Mouse (Mus musculus) heart, embryonic 10.5 days (tissue): Measurements from ENCODE around the gene Kcna7. TPM values are rescaled to one million over a fixed set of nuclear protein-coding genes. Genes with fewer than 3 reads are reported as not detected.
"Not testable (repeated sequence)": the region's sequence is repeated elsewhere in the genome, so short reads cannot be mapped to it uniquely, and the experiment has no call there.

ENCODE experiments used
- DNase-seq: peaks from one replicate; pipeline ENCODE4 v3.0.0-alpha.2; 2017; ENCODE audit warnings: low spot score
- H3K27ac ChIP-seq: fragments of 300-500 bp; sonication (generic); 2 replicates; pipeline ENCODE4 v1.5.1; 2016; ENCODE audit warnings: mild to moderate bottlenecking
- H3K27me3 ChIP-seq: fragments of 300-500 bp; sonication (generic); 2 replicates; pipeline ENCODE4 v1.6.1; 2016; ENCODE audit warnings: mild to moderate bottlenecking; ENCODE audit not compliant: poor library complexity, insufficient read depth, severe bottlenecking
- H3K36me3 ChIP-seq: fragments of 300-500 bp; sonication (generic); 2 replicates; pipeline ENCODE4 v1.6.1; 2016; ENCODE audit warnings: mild to moderate bottlenecking, moderate library complexity
- H3K4me1 ChIP-seq: fragments of 300-500 bp; sonication (generic); 2 replicates; pipeline ENCODE4 v1.6.1; 2016; ENCODE audit warnings: mild to moderate bottlenecking
- H3K4me3 ChIP-seq: fragments of 300-500 bp; sonication (generic); 2 replicates; pipeline ENCODE4 v1.5.1; 2016; ENCODE audit warnings: mild to moderate bottlenecking, moderate library complexity
- H3K9me3 ChIP-seq: fragments of 300-500 bp; sonication (generic); 2 replicates; pipeline ENCODE4 v1.6.1; 2016; ENCODE audit warnings: mild to moderate bottlenecking, moderate library complexity
- WGBS: fragments of 180-500 bp; shearing (Covaris S2); methylation state at CpG from one replicate; pipeline ENCODE4 v1.1.7; 2016; 5-methylcytosine and 5-hydroxymethylcytosine counted together
- polyA plus RNA-seq: library from polyadenylated mRNA; unstranded; fragments of >200 nt; fragmentation: Nextera tagmentation; extraction: Ambion mirVana; gene quantifications from 2 replicates; pipeline ENCODE4 v1.2.1, GENCODE M21; 2016

Gene Kcna7
- polyA plus RNA-seq, result 0.28 and 0.45 TPM in 2 replicates

DNA sequence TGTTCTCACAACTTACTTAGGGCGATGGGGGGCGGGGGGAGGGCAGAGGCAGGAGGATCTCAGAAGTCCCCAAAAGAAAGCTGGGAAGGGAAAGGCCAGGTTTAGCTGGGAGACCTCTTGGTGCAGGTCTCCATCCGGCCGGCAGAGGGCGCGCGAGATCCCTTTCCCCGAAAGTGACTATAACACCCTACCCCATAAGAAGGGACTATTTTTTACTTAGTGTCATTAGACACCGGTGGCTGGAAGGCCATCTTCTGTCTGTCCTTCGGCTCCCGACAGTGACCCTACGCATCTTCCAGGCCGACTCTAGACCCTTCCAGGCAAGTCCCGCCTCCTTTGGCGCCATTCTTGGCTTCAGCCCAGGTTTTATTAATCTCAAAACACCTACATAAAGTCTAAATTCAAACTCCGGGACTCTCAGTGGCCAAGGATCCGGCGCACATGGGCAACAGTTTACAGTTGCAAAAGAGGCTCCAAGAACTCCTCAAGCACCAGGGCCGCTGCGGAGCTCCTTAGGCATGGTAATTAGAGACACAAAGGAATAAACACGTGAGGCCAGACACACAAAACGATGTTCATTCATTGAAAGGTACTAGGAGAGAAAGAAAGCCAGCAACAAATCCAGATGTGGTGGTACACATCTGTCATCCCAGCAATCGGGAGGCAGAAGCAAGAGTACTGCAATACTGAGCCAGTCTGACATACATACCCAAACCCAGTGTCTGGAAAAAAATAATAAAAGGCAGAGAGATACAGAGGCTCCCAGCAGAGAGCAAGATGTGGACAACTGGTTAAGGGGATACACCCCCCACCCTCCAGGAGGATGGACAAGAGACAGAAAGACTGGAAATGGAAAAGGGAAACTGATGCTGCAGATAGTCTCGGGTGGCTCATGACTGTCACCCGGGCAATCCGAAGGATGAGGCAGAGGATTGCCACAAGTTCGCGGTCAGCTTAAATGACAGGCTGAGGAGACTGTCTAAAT, at the start of gene Kcna7:
TSS of gene Kcna7 (plus strand) at position 563 of the 985 bp plus-strand sequence.
- Histone ChIP-seq H3K4me1 (peaks cover 17% of the 10 kb centered on the region), H3K9me3 (no peaks in the 10 kb centered on the region), H3K36me3 (no peaks in the 10 kb centered on the region), H3K27me3 (peaks cover 55% of the 10 kb centered on the region), H3K4me3 (peak within 1 kb of the TSS; percentile 63), H3K27ac (peak within 1 kb of the TSS; percentile 81)
- WGBS, result 14% methylated on average over 28 of the region's 28 CpGs
- no peak for DNase-seq

GRCm38 (mm10) chr7:45356087-45356486, 49.4 kb upstream of the Kcna7 start:
- Histone ChIP-seq H3K27ac (no peak overlapping the region), H3K36me3 (no peaks in the 10 kb centered on the region), H3K9me3 (no peaks in the 10 kb centered on the region), H3K4me1 (peaks cover 8% of the 10 kb centered on the region), H3K4me3 (no peak overlapping the region), H3K27me3 (peaks cover 80% of the 10 kb centered on the region)
- 36% methylated on average over 13 of the region's 13 CpGs for WGBS
- no peak for DNase-seq

- WGBS, result 42% methylated on average over 11 of the region's 11 CpGs
- not testable (repeated sequence) for H3K36me3 ChIP-seq, H3K4me3 ChIP-seq
Observed at GRCm38 (mm10) chr7:45359081-45359480, 46.4 kb upstream of the Kcna7 start.

GRCm38 (mm10) chr7:45360404-45361125, 44.9 kb upstream of the Kcna7 start:
- Histone ChIP-seq H3K27me3 (peaks cover 93% of the 10 kb centered on the region), H3K27ac (no peak overlapping the region), H3K36me3 (no peaks in the 10 kb centered on the region), H3K4me1 (peaks cover 22% of the 10 kb centered on the region), H3K4me3 (peak overlapping the region; percentile 63; the same call in 1 of the 2 replicates), H3K9me3 (no peaks in the 10 kb centered on the region)
- 42% methylated on average over 18 of the region's 18 CpGs for WGBS
- no peak for DNase-seq

More at GRCm38 (mm10) chr7:45359081-45359480, 46.4 kb upstream of the Kcna7 start:
- not testable (repeated sequence) for DNase-seq, H3K27ac ChIP-seq, H3K9me3 ChIP-seq
- Histone ChIP-seq H3K27me3 (peaks cover 90% of the 10 kb centered on the region), H3K4me1 (peaks cover 21% of the 10 kb centered on the region)

DNA sequence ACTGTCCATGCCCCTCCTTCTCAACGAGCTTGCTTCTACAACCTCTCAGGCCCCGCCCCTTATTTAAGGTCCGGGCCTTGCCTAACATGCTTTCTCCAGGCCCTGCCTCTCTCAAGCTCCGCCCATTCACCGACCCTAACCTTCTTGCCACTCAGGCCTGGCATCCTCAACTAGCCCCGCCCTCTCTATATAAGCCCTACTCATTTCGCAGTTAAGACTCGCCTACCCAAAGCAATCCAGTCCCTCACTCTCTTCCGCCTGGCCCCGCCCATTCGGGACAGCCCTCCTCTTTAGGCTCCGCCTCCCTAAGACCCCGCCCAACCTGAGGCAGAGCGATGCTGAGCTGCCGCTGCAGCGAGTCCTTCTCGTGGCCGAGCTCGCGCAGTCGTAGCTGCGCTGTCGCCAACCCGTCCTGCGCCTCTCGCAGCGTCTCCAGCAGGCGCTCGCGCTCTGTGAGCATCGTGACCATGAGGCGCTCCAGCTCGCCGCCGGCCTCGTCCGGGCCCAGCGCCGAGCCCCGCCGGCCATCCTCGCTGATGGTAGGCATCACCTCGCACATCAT, 44.1 kb upstream of the Kcna7 start:
- peaks cover 93% of the 10 kb centered on the region for H3K27me3 ChIP-seq
- WGBS, result under 1% methylated on average over 43 of the region's 43 CpGs
- peak overlapping the region; percentile 63 for H3K4me3 ChIP-seq
- peaks cover 25% of the 10 kb centered on the region for H3K4me1 ChIP-seq
- H3K36me3 ChIP-seq, result no peaks in the 10 kb centered on the region
- H3K27ac ChIP-seq, result peak overlapping the region; percentile 62
- peak; percentile 93 for DNase-seq
- no peaks in the 10 kb centered on the region for H3K9me3 ChIP-seq

GRCm38 (mm10) chr7:45362801-45363200, 42.7 kb upstream of the Kcna7 start:
- H3K27ac ChIP-seq, result no peak overlapping the region
- WGBS, result 8% methylated on average over 13 of the region's 13 CpGs
- no peaks in the 10 kb centered on the region for H3K9me3 ChIP-seq
- H3K4me1 ChIP-seq, result peaks cover 34% of the 10 kb centered on the region
- DNase-seq, result no peak
- H3K27me3 ChIP-seq, result peaks cover 84% of the 10 kb centered on the region
- no peaks in the 10 kb centered on the region for H3K36me3 ChIP-seq
- 0 out of 2 replicates have a peak overlapping the region, but pooled peaks have one; percentile 3 for H3K4me3 ChIP-seq

GRCm38 (mm10) chr7:45363983-45364382, 41.5 kb upstream of the Kcna7 start:
- Histone ChIP-seq H3K36me3 (no peaks in the 10 kb centered on the region), H3K4me3 (no peak overlapping the region), H3K27me3 (peaks cover 86% of the 10 kb centered on the region), H3K9me3 (no peaks in the 10 kb centered on the region), H3K27ac (no peak overlapping the region), H3K4me1 (peaks cover 39% of the 10 kb centered on the region)
- DNase-seq, result no peak
- 75% methylated on average over 2 of the region's 2 CpGs for WGBS

DNA sequence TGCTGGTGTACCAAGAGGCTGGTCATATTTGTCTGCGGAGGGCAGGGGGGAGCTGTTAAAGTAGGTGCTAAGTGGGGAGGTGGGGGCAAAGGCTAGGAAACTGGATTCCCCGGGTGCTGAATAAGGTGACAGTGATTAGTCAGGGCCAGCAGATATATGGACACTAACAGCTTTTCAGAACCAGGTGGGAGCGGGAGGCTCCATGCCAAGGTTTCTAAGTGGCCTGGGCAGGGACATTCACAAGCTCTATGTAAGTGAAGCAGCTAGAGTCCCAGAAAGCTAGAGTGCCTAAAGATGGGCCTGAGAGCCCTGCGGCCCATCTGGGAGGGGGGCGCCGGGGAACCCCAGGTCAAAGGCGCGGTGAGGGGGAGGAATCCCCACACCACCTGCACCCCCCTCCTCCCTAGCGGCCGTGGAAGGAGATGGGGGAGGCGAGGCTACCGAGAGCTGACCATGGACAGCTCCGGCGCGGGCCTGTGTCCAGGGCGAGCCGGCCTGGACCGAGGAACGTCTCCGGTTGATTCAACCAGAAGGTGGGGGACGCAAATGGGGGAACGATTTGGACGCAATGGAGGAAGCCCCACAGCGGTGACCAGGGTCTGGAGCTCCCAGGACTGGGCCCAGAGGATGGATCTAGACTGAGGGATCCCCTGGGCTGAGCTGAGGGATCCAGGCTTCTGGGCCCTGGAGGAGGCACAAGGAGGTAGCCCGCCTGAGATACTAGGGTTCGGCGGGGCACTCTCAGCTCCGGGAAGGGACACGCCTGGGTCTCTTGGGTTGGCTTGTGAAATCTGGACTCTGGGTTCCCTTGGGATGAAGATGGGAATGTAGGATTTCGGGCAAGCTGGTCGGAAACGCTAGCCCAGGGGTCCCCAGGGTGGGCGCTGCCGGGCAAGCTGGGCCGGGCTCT, 39.5 kb upstream of the Kcna7 start:
- Histone ChIP-seq H3K4me1 (peaks cover 53% of the 10 kb centered on the region), H3K36me3 (no peaks in the 10 kb centered on the region), H3K4me3 (peak overlapping the region; percentile 70), H3K9me3 (no peaks in the 10 kb centered on the region), H3K27ac (peak overlapping the region; percentile 78), H3K27me3 (peaks cover 82% of the 10 kb centered on the region)
- peak; percentile 86 for DNase-seq
- WGBS, result 4% methylated on average over 30 of the region's 35 CpGs

DNA sequence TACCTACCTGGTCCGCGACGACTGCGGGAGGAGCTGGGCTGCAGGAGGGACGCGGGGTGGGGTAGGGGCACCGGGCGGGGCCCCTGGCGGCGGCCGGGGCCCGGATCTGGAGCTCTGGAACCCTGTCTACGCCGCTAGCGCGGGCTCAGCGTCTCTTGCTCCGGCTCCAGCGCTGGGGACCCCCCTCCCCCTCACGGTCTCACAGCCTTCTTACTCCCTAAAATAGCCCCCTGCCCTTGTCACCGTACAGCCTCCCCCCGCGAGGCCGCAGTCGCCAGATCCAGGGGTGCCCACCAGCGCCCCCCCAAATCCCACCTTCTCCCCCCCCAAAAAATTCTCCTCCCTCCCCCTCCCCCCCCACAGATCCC, 38.8 kb upstream of the Kcna7 start, which contains the start of gene Ppfia3:
TSS of gene Ppfia3 (minus strand) at position 368 of the 368 bp plus-strand sequence.
- H3K9me3 ChIP-seq, result no peaks in the 10 kb centered on the region
- H3K27ac ChIP-seq, result peak within 1 kb of the TSS; percentile 78
- H3K27me3 ChIP-seq, result peaks cover 76% of the 10 kb centered on the region
- H3K36me3 ChIP-seq, result peaks cover 3% of the 10 kb centered on the region; the same call in 1 of the 2 replicates
- WGBS, result under 1% methylated on average over 21 of the region's 26 CpGs
- H3K4me1 ChIP-seq, result peaks cover 53% of the 10 kb centered on the region
- peak within 1 kb of the TSS; percentile 70 for H3K4me3 ChIP-seq
- no peak for DNase-seq

DNA sequence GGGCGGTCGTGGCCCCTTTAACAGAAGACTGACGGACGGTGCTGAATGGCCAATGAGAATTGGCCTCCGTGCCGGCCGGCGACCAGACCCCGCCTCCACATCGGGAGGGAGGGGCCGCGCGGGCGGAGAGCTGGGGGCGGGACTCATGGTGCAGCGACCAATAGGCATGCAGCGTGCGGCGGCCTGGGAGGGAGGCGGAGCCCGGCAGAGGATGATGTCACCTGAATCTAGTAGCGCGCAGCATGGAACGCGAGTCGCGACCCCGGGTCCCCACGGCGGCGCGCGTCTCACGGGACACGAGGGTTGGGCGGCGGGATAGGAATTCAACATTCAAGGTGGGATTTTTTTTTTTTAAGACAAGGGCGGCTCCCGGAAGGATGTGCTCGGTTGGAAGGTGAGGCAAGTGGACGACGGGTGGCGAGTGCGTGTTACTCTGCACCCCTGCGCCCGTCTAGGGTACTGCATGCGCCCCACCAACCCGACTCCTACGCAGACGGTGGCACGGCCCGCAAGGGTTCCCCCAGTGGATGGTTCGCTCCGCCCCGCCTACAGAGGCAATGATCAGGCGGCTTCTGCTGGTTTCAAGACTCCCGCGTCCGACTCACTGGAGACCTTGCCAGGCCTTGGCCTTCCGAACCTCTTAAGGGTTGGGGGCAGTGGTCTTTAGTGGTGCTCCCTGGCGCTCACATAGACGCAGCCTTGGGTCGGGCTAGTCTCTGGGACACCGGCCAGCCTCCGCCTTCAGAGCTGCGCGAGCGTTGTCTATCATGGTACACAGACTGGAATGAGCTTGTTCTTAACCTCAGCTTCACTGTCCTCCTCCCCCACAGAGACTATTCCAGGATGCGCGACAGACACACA, 38.2 kb upstream of the Kcna7 start:
- Histone ChIP-seq H3K27me3 (peaks cover 70% of the 10 kb centered on the region), H3K4me1 (peaks cover 48% of the 10 kb centered on the region), H3K4me3 (peak overlapping the region; percentile 70), H3K36me3 (peaks cover 7% of the 10 kb centered on the region), H3K9me3 (no peaks in the 10 kb centered on the region), H3K27ac (peak overlapping the region; percentile 78)
- under 1% methylated on average over 70 of the region's 70 CpGs for WGBS
- peak; percentile 98 for DNase-seq

GRCm38 (mm10) chr7:45368178-45368577, 37.3 kb upstream of the Kcna7 start:
- no peak for DNase-seq
- peaks cover 60% of the 10 kb centered on the region for H3K27me3 ChIP-seq
- H3K4me3 ChIP-seq, result peak overlapping the region; percentile 70; the same call in 1 of the 2 replicates
- peaks cover 17% of the 10 kb centered on the region for H3K36me3 ChIP-seq
- H3K27ac ChIP-seq, result no peak overlapping the region
- no peaks in the 10 kb centered on the region for H3K9me3 ChIP-seq
- peaks cover 45% of the 10 kb centered on the region for H3K4me1 ChIP-seq
- 79% methylated on average over 15 of the region's 15 CpGs for WGBS
